Mouse (Mus musculus): ENCODE measurements at regions not wholly inside any gene's neighbourhood (a gene's known extent, or its start where the extent isn't known, plus 50 kb on each side); places are given as distances from the start of the nearest gene placed in this dataset.

DNA sequence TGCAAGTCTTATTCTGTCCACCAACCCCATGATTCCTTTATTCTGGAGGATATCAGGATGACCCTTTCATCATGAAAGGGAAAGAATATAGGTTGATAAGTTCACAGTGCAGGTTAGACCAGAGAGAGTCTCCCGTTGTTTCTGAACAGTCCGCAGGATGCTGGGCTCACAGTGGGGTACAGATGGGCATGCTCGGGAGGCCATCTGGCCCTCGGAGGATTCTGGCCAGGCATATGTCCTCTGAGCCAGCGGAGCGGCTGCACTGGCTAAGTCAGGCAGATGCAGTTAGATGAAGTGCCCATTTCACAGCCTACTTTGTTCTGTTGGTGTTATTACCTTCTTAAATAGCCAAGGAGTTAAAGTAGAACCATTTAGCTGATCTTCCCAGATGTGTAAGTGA, 135.3 kb upstream of the Tas2r119 start:
- TF ChIP-seq CTCF (IDR thresholded peaks at IDR 0.05; ENCODE audit: low read depth) (no peak), EP300 (IDR thresholded peaks at IDR 0.05; ENCODE audit: low read depth) (no peak)

Data from heart, postnatal 0 days (tissue).